Mouse (Mus musculus): ENCODE measurements around the gene Nxf3.

DNA sequence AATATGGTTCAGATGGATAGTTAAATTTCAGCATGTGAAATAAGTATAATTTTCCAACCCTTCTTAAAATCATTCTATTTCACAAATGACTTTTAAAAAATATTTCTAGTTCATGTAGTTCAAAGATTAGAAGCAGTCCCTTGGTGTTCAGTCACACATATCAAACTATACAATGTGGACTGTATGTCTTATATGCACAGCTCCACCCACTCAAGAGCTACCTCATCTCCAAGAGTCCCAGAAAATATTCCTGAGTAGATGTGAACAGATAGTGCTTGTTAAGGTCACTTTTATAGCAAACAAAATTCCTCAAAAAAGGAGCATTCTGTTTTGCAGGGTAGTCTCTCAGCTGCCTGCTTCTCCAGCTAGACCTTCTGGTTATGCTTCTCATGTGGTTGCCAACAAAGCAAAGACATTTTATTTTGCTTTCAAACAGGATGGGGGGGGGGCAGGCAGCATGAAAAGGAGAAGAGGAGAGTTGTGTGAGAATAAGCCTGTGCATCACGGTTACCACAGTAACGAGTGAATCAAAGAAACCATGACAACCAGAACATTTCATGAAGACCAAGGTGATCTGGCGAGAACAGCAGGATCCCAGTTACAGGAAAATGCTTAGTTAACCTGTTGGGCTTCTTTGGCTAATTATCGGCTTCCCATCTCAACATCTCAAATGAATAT, 19.1 kb upstream of the Nxf3 start:
- TF ChIP-seq POLR2A (IDR thresholded peaks at IDR 0.05; ENCODE audit: insufficient read depth, low read depth, low read length) (no peak), CTCF (IDR thresholded peaks at IDR 0.05; ENCODE audit: insufficient read depth, low read depth, low read length) (no peak)
